51 mouse cellular contexts compared by ENCODE assay signal in genomic region chrX:169153805-169154204, GRCm38 (mm10). TPM values are rescaled to one million over a fixed set of nuclear protein-coding genes. Genes with fewer than 3 reads are reported as not detected.
"Had no signal": no experiment of that assay in that cellular context is flagged by ENCODE, and none has a peak within 500 bp of the region (broad histone marks: within the 10 kb centered on the region; RNA-seq: fewer than 3 reads in every experiment).

No protein-coding gene starts in this region.

- H3K36me3 ChIP-seq: heart, embryonic 10.5 days; heart, embryonic 12.5 days; heart, embryonic 13.5 days; heart, embryonic 15.5 days; hindbrain, embryonic 10.5 days; hindbrain, embryonic 12.5 days; hindbrain, embryonic 13.5 days; hindbrain, embryonic 15.5 days; intestine, embryonic 15.5 days; kidney, embryonic 15.5 days had no signal

- DNase-seq: heart, postnatal 10 days; heart, postnatal 14 days; heart, postnatal 36 days; heart, postnatal 4 days; kidney, adult 11 months; kidney, adult 18-20 months; kidney, adult 2 months; kidney, adult 8-10 months; kidney, adult 9 months; kidney, postnatal 10 days; kidney, postnatal 14 days; kidney, postnatal 25 days; kidney, postnatal 36 days; kidney, postnatal 4 days; layer of hippocampus, adult 9-11 months; layer of hippocampus, postnatal 36 days had no signal

- H3K4me2 ChIP-seq: heart, embryonic 11.5 days; heart, embryonic 12.5 days; heart, embryonic 13.5 days; heart, embryonic 15.5 days; hindbrain, embryonic 12.5 days; hindbrain, embryonic 13.5 days; hindbrain, embryonic 14.5 days; hindbrain, embryonic 15.5 days; intestine, embryonic 15.5 days; kidney, embryonic 15.5 days had no signal

- H3K27ac ChIP-seq: heart, embryonic 10.5 days; heart, embryonic 13.5 days; heart, embryonic 15.5 days; hindbrain, embryonic 10.5 days; hindbrain, embryonic 12.5 days; hindbrain, embryonic 13.5 days; hindbrain, embryonic 14.5 days; hindbrain, embryonic 15.5 days; hindbrain, postnatal 0 days; intestine, embryonic 15.5 days; kidney, embryonic 15.5 days; kidney, postnatal 0 days; layer of hippocampus, adult 2 months; left cerebral cortex, adult 2 months had no signal

- H3K27me3 ChIP-seq: heart, embryonic 12.5 days; heart, embryonic 13.5 days; heart, embryonic 15.5 days; hindbrain, embryonic 15.5 days; intestine, embryonic 15.5 days; kidney, embryonic 15.5 days had no signal

- H3K9me3 ChIP-seq: heart, embryonic 10.5 days; heart, embryonic 12.5 days; heart, embryonic 13.5 days; heart, embryonic 15.5 days; hindbrain, embryonic 10.5 days; hindbrain, embryonic 12.5 days; hindbrain, embryonic 13.5 days; hindbrain, embryonic 15.5 days; intestine, embryonic 15.5 days; kidney, embryonic 15.5 days had no signal

- ATAC-seq: hindbrain, embryonic 16.5 days; hindbrain, postnatal 0 days; inflammation-experienced regulatory T-cells, adult 6 months; intestine, embryonic 15.5 days; intestine, embryonic 16.5 days; intestine, postnatal 0 days had no signal

- H3K4me3 ChIP-seq: heart, embryonic 10.5 days; heart, embryonic 12.5 days; heart, embryonic 13.5 days; heart, embryonic 15.5 days; hindbrain, embryonic 10.5 days; hindbrain, embryonic 12.5 days; hindbrain, embryonic 13.5 days; hindbrain, embryonic 15.5 days; intestine, embryonic 15.5 days; kidney, embryonic 15.5 days; layer of hippocampus, adult 2 months; left cerebral cortex, adult 2 months had no signal

- H3K9ac ChIP-seq: heart, embryonic 12.5 days; heart, embryonic 13.5 days; heart, embryonic 15.5 days; hindbrain, embryonic 12.5 days; hindbrain, embryonic 13.5 days; hindbrain, embryonic 14.5 days; hindbrain, embryonic 15.5 days; intestine, embryonic 15.5 days; kidney, embryonic 15.5 days had no signal

- H3K4me1 ChIP-seq: heart, embryonic 10.5 days; heart, embryonic 12.5 days; heart, embryonic 13.5 days; heart, embryonic 15.5 days; hindbrain, embryonic 10.5 days; hindbrain, embryonic 12.5 days; hindbrain, embryonic 13.5 days; hindbrain, embryonic 15.5 days; intestine, embryonic 15.5 days; kidney, embryonic 15.5 days had no signal

RNA-seq across cellular contexts. Expression of gene Amelx, which starts 33.2 kb away (rescaled TPM):
- total RNA-seq: heart, postnatal 10 days; heart, postnatal 14 days; heart, postnatal 25 days; heart, postnatal 36 days; heart, postnatal 4 days; hematopoietic stem cell, adult 5-6 weeks; hindbrain, postnatal 0 days; layer of hippocampus, adult 18-20 months; layer of hippocampus, adult 2 months; layer of hippocampus, adult 8-10 months; layer of hippocampus, postnatal 10 days; layer of hippocampus, postnatal 14 days; layer of hippocampus, postnatal 25 days; layer of hippocampus, postnatal 36 days; left cerebral cortex, adult 18-20 months; left cerebral cortex, adult 2 months had no signal
- polyA plus RNA-seq: heart, embryonic 12.5 days; heart, embryonic 14.5 days; heart, embryonic 15.5 days; heart, embryonic 16.5 days; heart, postnatal 0 days; hindbrain, embryonic 10.5 days; hindbrain, embryonic 11.5 days; hindbrain, embryonic 12.5 days; hindbrain, embryonic 13.5 days; hindbrain, embryonic 14.5 days; hindbrain, embryonic 15.5 days; hindbrain, embryonic 16.5 days; hindbrain, postnatal 0 days; inflammation-experienced regulatory T-cells, adult 6 months; intestine, embryonic 14.5 days; intestine, embryonic 15.5 days; intestine, embryonic 16.5 days; intestine, postnatal 0 days; kidney, adult 2 months; kidney, embryonic 15.5 days; kidney, embryonic 16.5 days; kidney, postnatal 0 days; large intestine, adult 2 months had no signal
